Mouse (Mus musculus): Measurements from ENCODE around the gene Padi3.

Gene Padi3

GRCm38 (mm10) chr4:140815996-140816917 lies 5.8 kb upstream of the Padi3 start:
- DNase-seq (ENCODE audit: low spot score in 2 of 2) = no peak

GRCm38 (mm10) chr4:140815496-140815895 lies 5.0 kb upstream of the Padi3 start:
- DNase-seq (ENCODE audit: low spot score in 2 of 2) = no peak

- DNase-seq (ENCODE audit: low spot score in 2 of 2) = no peak
Observed at GRCm38 (mm10) chr4:140814241-140815225, 4.1 kb upstream of the Padi3 start.

- DNase-seq (ENCODE audit: low spot score in 2 of 2) = no peak
Observed at GRCm38 (mm10) chr4:140813358-140814185, 3.1 kb upstream of the Padi3 start.

- DNase-seq (ENCODE audit: low spot score in 2 of 2) = no peak
Observed at GRCm38 (mm10) chr4:140812609-140813008, 2.2 kb upstream of the Padi3 start.

DNA sequence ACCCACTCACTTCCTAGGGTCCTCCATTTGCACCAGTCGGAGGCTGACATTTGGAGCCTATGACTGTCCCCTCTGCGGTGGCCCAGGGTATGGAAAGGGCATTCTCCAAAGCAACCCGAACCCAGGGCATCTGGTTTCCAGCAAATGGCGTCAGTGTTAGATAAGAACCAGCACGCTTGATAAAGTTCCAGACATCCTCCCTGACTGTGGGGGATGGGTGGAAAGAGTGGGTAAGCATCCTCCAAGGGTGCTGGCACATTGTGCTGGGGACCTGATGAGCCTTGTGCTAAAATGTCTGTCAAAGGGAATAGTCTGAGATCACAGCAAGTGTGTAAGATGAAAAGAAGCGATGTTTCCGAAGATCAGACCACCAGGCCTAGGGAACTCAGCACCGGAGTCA lies 1.7 kb upstream of the Padi3 start:
- no peak for DNase-seq (ENCODE audit: low spot score in 2 of 2)

DNA sequence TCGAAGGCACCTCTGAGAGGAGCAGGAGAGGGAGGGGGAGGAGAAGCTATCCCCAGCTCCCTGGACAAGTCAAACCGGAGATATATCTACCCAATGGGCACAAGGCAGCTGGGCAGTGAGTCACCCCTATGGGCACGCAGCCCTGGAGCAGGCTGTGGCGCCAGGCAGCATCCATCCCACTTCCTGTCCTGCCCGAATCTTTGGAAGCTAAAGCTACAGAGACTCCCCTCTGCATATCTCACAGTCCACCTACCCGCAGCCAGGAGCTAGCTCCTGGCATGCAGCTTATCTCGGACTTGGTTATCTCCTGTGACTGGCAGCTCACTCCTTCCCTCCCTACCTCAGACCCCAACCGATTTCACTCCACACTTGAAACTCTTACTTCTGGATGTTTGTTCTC lies 1.3 kb downstream of the Padi3 start:
- no peak for DNase-seq (ENCODE audit: low spot score in 2 of 2)

DNA sequence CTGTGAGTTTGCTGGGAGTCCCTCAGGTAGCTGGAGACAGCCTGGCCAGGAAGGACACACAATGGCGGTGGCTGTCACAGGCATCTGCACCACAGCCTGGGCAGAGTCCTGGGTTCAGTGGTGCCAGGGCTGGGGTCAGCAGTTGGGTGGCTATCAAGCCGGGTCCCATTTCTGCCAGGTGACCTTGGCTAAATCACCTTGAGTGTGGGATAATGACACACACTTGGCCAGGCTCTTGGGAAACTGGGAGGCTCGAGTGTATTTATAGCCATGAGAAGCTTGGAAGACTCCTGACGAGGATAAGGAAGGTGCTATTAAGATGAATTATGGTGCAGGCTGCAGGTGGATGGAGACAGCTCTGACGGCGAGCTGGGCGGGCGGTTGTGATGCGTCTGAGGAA lies 5.8 kb downstream of the Padi3 start:
- DNase-seq (ENCODE audit: low spot score in 2 of 2) = no peak

DNA sequence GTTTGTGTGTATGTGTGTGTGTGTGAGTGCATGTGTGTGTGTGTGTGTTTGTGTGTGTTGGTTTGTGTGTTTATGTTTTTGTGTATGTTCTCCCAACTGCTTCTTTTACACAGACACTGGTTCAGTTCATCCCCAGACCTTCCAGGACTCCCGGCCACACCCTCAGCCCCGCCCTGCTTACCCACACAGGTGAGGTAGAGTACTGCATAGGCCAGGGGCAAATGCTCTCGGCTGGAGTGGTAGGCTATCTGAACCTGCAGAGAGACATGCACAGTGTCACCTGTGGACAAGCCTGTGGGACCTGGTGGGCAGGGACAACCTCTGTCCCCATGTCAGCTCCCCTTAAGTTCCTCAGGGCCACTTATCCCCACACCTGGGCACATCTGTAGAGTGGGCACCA lies 9.1 kb downstream of the Padi3 start:
- no peak for DNase-seq (ENCODE audit: low spot score in 2 of 2)

GRCm38 (mm10) chr4:140796786-140797185 lies 13.7 kb downstream of the Padi3 start:
- DNase-seq (ENCODE audit: low spot score in 2 of 2) = no peak

DNA sequence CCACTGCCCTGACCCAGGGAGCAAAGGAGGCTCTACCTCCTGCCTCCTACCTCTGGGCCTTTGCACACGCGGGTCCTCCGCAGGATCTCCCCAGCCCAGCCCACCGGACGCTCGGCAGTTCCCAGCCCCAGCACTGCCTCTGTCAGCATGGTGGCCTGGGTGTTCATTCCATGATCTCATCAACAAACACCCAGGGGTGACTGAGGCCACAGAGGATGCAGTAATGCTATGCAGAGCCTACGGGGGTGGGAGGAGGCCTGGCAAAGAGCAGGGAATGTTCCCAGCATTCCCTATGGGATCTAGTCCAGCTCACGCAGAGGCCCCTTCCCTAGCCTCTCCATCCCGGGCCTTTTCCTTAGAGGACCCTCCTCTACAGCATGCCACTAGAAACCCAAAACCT lies 15.8 kb downstream of the Padi3 start:
- DNase-seq (ENCODE audit: low spot score in 2 of 2) = no peak

GRCm38 (mm10) chr4:140793795-140794194 lies 16.7 kb downstream of the Padi3 start:
- no peak for DNase-seq (ENCODE audit: low spot score in 2 of 2)

- DNase-seq (ENCODE audit: low spot score in 2 of 2) = no peak
Observed at GRCm38 (mm10) chr4:140792584-140792983, 17.9 kb downstream of the Padi3 start.

DNA sequence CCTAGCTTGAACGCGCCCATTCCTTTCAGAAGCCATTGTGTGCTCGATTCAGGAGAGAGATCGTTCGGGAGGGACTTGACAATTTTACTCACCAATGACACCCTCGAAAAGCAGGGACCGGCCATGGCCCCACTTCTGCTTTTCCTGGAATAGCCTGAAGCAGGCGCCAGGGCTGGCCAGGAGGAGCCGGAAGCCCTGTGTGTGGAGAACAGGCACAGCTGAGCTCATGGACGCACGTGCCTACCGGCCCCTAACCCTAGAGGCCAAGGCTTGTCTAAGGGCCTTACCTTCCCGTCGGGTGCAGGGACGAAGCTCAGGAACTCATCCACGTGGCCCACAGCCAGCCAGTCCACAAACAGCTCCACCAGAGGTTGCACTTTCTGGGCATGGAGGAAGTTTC lies 19.4 kb downstream of the Padi3 start:
- DNase-seq (ENCODE audit: low spot score in 2 of 2) = no peak

DNA sequence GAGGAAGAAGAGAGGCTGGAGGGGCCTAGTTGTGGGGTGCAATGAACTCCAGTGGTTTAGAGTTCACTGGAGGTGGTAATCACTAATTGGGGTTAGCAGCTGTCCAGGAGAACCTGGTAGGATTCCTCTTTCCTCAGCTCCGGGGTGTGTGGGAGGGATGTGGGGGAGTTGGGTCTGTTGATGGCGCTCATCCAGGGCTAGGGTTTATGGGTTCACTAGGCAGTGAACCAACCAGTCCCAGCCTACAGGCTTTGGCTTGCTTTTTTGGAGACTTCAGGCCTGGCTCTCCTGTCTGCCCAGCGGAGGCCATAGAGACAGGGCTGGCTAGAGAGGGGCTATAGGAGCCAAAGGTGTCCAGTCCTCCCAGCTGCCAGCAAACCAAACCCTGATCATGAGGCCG lies 20.5 kb downstream of the Padi3 start:
- no peak for DNase-seq (ENCODE audit: low spot score in 2 of 2)

- DNase-seq (ENCODE audit: low spot score in 2 of 2) = peak in 1 of 2 experiments; percentile 38
Observed at GRCm38 (mm10) chr4:140788983-140789382, 21.5 kb downstream of the Padi3 start.

DNA sequence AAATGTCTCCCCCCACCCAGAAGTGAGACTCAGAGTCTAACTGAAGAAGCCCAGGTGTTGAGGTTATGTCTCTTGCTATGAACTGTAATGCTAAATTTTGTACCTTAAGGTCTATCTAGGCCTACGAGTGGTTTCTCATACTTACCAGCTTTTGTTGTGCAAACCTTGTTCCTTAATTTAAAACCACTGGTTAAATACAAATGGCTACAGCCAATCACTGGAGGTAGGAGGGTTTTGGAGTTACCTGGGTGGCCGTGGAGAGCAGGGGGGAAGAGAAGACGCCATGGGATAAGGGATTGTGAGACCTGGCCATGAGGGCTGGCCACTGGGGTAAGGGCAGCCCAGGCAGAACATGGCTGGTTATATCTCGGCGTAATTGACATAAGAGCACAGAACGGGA lies 22.2 kb downstream of the Padi3 start:
- no peak for DNase-seq (ENCODE audit: low spot score in 2 of 2)

DNA sequence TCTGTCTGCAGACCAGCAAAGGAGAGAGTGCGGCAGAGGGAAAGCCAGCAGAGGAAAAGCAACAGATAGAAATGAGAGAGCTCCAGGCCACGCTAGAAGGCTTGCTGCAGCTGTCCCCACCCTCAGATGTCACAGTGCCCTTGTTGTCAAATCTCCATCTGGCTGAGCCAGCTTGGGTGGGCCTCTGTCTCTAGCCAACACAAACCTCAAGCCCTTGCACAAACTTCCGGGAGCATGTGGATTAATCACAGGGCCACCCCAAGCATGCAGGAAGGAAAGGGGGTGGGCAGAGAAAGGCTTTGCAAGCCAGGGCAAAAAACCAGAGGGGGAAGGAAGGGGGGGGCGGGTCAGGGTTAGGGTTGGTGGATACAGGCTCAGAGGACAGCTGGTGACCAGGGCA lies 23.0 kb downstream of the Padi3 start:
- no peak for DNase-seq (ENCODE audit: low spot score in 2 of 2)

DNA sequence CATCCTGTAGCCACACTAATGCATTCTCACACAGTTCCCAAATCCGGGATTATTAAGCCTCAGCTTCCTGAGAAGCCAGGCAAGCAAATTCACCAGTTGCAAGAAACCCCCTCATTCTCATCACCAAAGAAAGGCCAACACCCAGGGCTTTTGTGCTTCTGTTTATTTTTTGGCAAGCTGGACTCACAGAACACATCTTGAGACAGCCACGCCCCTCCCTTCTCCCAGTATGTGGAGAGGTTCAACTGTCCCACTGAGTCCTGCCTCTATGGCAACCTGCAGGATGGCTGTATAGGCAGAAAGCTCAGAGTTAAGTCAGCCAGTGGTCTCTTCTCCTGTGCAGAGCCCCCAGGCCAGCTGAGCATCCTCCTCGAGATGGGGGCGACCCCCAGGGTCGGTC lies 25.2 kb downstream of the Padi3 start:
- DNase-seq (ENCODE audit: low spot score in 2 of 2) = no peak

GRCm38 (mm10) chr4:140784292-140784945 lies 26.0 kb downstream of the Padi3 start:
- DNase-seq (ENCODE audit: low spot score in 2 of 2) = no peak

DNA sequence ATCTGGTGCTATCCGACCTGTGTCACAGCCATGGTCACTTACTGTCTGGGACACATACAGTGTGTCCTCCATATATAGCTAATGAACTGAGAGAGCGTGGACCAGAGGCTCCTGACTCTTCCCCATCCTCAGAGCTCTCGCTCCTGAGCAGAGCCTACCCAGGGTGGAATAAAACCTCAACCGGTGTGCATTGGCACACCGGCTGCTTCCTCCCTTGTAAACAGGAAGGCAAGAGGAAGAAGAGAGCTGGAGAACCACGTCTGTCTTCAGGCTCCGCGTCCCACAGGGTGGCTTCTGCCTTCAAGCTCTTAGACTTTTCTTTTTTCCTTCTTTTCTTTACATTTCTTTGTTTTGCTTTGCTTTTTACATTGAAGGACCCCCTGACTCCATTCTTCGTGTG lies 27.6 kb downstream of the Padi3 start:
- DNase-seq (ENCODE audit: low spot score in 2 of 2) = no peak

All from left cerebral cortex, adult 9 months (tissue).